Mouse (Mus musculus): Measurements from ENCODE around the gene Edil3. TPM values are rescaled to one million over a fixed set of nuclear protein-coding genes. Genes with fewer than 3 reads are reported as not detected.

Gene Edil3
- total and polyA plus RNA-seq, 3 experiments = 0.10 to 0.30 (median 0.16) TPM

DNA sequence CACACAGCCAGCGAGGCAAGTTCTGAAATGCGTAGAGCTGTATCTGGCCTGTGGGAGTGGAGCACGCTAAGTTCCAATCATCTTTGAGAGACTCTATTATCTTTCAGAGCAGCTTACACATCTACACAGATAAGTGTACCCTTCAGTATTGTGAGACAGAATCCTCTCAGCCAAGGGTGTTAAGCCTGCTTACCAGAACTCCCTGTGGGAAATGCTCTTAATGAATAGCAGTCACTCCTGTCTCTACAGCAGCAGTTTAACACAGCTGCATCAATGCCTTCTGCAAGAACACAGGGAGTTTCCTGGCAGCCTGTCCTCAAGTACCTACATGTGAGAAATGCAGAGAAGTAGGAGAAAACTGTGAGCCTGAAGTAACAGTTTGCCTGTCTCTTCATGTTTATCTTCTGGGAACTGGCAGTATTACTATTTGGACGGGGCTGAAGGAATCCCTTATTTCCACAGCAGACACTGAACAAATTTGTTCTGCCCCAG, 324.8 kb downstream of the Edil3 start:
- H3K9ac ChIP-seq (ENCODE audit: low read depth, low read length) = no peak overlapping the region
- no peak for DNase-seq
- no peaks in the 10 kb centered on the region for H3K27me3 ChIP-seq (ENCODE audit: control insufficient read depth, insufficient read depth, low read length)
- intact Hi-C loops (cut with DNase I) = no loop called here
- no peaks in the 10 kb centered on the region for H3K4me1 ChIP-seq (ENCODE audit: control insufficient read depth, insufficient read depth, low read length)
- no peak overlapping the region for H3K27ac ChIP-seq
- H3K36me3 ChIP-seq (ENCODE audit: control insufficient read depth, insufficient read depth, low read length) = no peaks in the 10 kb centered on the region
- no peak overlapping the region for H3K4me3 ChIP-seq
- WGBS = 54% methylated on average over 4 of the region's 4 CpGs
- no peaks in the 10 kb centered on the region for H3K79me2 ChIP-seq (replicated peaks; ENCODE audit: control insufficient read depth, insufficient read depth, low read length)
- TF ChIP-seq EP300 (IDR thresholded peaks at IDR 0.05; ENCODE audit: insufficient read depth, low read depth, low read length) (no peak), CTCF (IDR thresholded peaks at IDR 0.05) (no peak), POLR2A (IDR thresholded peaks at IDR 0.05; ENCODE audit: insufficient read depth, low read depth, low read length) (no peak)

- Histone ChIP-seq H3K27ac (no peak overlapping the region), H3K79me2 (replicated peaks; ENCODE audit: control insufficient read depth, insufficient read depth, low read length) (no peaks in the 10 kb centered on the region), H3K4me3 (no peak overlapping the region), H3K27me3 (ENCODE audit: control insufficient read depth, insufficient read depth, low read length) (no peaks in the 10 kb centered on the region), H3K9ac (ENCODE audit: low read depth, low read length) (no peak overlapping the region), H3K4me1 (ENCODE audit: control insufficient read depth, insufficient read depth, low read length) (no peaks in the 10 kb centered on the region), H3K36me3 (ENCODE audit: control insufficient read depth, insufficient read depth, low read length) (no peaks in the 10 kb centered on the region)
- no peak for TF ChIP-seq POLR2A (IDR thresholded peaks at IDR 0.05; ENCODE audit: insufficient read depth, low read depth, low read length)
- no peak for TF ChIP-seq CTCF (IDR thresholded peaks at IDR 0.05)
- no peak for TF ChIP-seq EP300 (IDR thresholded peaks at IDR 0.05; ENCODE audit: insufficient read depth, low read depth, low read length)
- DNase-seq = no peak
- 72% methylated on average over 3 of the region's 3 CpGs for WGBS
- intact Hi-C loops (cut with DNase I) = no loop called here
Observed at GRCm38 (mm10) chr13:89151878-89152277, 330.6 kb downstream of the Edil3 start.

DNA sequence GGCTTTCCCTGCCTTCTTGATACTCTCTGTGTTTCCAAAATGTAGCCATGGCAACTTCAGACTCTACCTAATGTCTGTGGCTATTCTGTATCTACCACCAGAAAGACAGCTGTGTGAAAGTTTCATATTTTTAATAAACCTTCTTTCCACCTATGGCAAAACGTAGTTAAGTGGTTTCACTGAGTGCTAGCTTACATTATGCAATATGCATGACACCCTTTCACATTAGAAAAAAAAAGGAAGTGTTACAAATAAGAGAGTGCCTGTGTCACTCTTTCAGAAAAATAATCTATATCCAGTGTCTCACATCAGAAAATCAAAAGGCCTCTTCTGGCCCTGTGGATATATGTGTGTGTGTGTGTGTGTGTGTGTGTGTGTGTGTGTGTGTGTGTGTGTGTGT, 346.7 kb downstream of the Edil3 start:
- TF ChIP-seq POLR2A (IDR thresholded peaks at IDR 0.05; ENCODE audit: insufficient read depth, low read depth, low read length) (no peak), CTCF (IDR thresholded peaks at IDR 0.05) (no peak), EP300 (IDR thresholded peaks at IDR 0.05; ENCODE audit: insufficient read depth, low read depth, low read length) (no peak)

DNA sequence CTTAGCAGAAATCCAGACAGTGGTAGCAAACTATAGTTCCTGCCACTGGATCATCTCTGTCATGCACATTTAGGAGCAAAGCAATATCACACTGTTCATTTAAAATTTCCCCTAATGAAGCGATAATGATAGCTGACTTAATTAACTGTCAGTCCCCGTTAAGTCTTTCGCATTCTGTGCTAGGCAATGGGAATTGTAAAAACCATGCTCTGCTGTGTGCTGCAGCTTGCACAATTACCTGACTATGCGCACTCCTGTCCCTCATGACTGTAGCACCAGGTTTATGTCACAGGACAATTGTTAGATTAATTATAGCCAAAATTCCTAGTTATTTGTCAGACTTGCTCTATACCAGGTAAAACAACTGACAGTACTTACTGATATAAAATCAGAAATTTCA, 348.8 kb downstream of the Edil3 start:
- Histone ChIP-seq H3K36me3 (ENCODE audit: control insufficient read depth, insufficient read depth, low read length) (no peaks in the 10 kb centered on the region), H3K9ac (ENCODE audit: low read depth, low read length) (no peak overlapping the region)
- DNase-seq = no peak

More for the DNA sequence above, 346.7 kb downstream of the Edil3 start:
- DNase-seq = no peak
- Histone ChIP-seq H3K4me1 (ENCODE audit: control insufficient read depth, insufficient read depth, low read length) (no peaks in the 10 kb centered on the region; the same call in 1 of the 2 replicates), H3K9ac (ENCODE audit: low read depth, low read length) (no peak overlapping the region), H3K27me3 (ENCODE audit: control insufficient read depth, insufficient read depth, low read length) (no peaks in the 10 kb centered on the region), H3K4me3 (no peak overlapping the region), H3K36me3 (ENCODE audit: control insufficient read depth, insufficient read depth, low read length) (no peaks in the 10 kb centered on the region), H3K79me2 (replicated peaks; ENCODE audit: control insufficient read depth, insufficient read depth, low read length) (no peaks in the 10 kb centered on the region), H3K27ac (no peak overlapping the region)
- 63% methylated on average over 1 of the region's 1 CpGs for WGBS
- intact Hi-C loops (cut with DNase I) = no loop called here

DNA sequence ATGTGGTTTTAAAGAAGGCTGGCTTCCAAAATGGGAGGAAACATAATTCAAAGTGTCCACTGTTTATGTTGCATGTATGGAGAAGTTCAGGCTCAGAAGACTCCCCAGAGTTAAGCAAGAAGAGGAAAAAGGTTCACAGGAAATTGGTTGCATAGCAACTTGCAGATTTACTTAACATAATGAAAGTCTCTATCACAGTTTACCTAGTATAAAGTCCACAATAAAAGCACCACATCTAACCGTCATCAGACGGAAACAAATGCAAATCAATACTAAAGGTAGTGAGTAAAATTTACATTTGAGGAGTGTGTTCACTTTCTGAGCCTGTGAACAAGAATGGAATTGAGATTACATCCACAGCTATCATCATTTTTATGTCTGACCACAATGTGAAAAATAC, 353.9 kb downstream of the Edil3 start:
- no peak for DNase-seq
- WGBS = 77% methylated on average over 2 of the region's 2 CpGs
- H3K4me1 ChIP-seq (ENCODE audit: control insufficient read depth, insufficient read depth, low read length) = no peaks in the 10 kb centered on the region
- no peak overlapping the region for H3K9ac ChIP-seq (ENCODE audit: low read depth, low read length)
- H3K36me3 ChIP-seq (ENCODE audit: control insufficient read depth, insufficient read depth, low read length) = no peaks in the 10 kb centered on the region
- H3K27me3 ChIP-seq (ENCODE audit: control insufficient read depth, insufficient read depth, low read length) = no peaks in the 10 kb centered on the region
- H3K79me2 ChIP-seq (replicated peaks; ENCODE audit: control insufficient read depth, insufficient read depth, low read length) = no peaks in the 10 kb centered on the region
- no peak overlapping the region for H3K4me3 ChIP-seq
- intact Hi-C loops (cut with DNase I) = no loop called here
- TF ChIP-seq CTCF (IDR thresholded peaks at IDR 0.05) (no peak), POLR2A (IDR thresholded peaks at IDR 0.05; ENCODE audit: insufficient read depth, low read depth, low read length) (no peak), EP300 (IDR thresholded peaks at IDR 0.05; ENCODE audit: insufficient read depth, low read depth, low read length) (no peak)
- H3K27ac ChIP-seq = no peak overlapping the region

More for the DNA sequence above, 348.8 kb downstream of the Edil3 start:
- Histone ChIP-seq H3K27me3 (ENCODE audit: control insufficient read depth, insufficient read depth, low read length) (no peaks in the 10 kb centered on the region), H3K27ac (no peak overlapping the region), H3K4me1 (ENCODE audit: control insufficient read depth, insufficient read depth, low read length) (no peaks in the 10 kb centered on the region; the same call in 1 of the 2 replicates), H3K4me3 (no peak overlapping the region), H3K79me2 (replicated peaks; ENCODE audit: control insufficient read depth, insufficient read depth, low read length) (no peaks in the 10 kb centered on the region)
- no peak for TF ChIP-seq CTCF (IDR thresholded peaks at IDR 0.05)
- no peak for TF ChIP-seq POLR2A (IDR thresholded peaks at IDR 0.05; ENCODE audit: insufficient read depth, low read depth, low read length)
- TF ChIP-seq EP300 (IDR thresholded peaks at IDR 0.05; ENCODE audit: insufficient read depth, low read depth, low read length) = no peak
- intact Hi-C loops (cut with DNase I) = no loop called here
- 95% methylated on average over 4 of the region's 4 CpGs for WGBS

DNA sequence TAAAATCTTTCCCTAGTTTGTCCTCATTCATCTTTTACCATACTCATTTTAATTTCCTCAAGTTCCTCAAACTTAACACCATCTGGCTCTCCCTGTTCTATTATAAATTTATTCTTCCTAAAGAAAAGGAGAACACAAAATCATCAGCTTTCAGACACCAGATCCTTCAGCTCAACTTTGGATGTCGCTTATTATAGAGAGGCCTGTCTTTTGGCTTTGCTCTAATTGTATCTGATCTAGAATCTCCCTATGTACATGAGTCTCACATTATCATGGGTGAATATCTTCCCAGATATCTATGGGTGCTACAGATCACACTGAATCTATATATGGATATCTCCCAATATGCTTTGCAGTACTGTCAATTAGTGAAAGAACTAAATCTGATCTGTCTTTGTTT, 367.8 kb downstream of the Edil3 start:
- intact Hi-C loops (cut with DNase I) = no loop called here
- H3K27ac ChIP-seq = no peak overlapping the region
- no peaks in the 10 kb centered on the region for H3K4me1 ChIP-seq (ENCODE audit: control insufficient read depth, insufficient read depth, low read length)
- no peak for DNase-seq
- no peak overlapping the region for H3K9ac ChIP-seq (ENCODE audit: low read depth, low read length)
- H3K79me2 ChIP-seq (replicated peaks; ENCODE audit: control insufficient read depth, insufficient read depth, low read length) = no peaks in the 10 kb centered on the region
- no peak overlapping the region for H3K4me3 ChIP-seq
- 86% methylated on average over 1 of the region's 1 CpGs for WGBS
- no peaks in the 10 kb centered on the region for H3K27me3 ChIP-seq (ENCODE audit: control insufficient read depth, insufficient read depth, low read length)
- H3K36me3 ChIP-seq (ENCODE audit: control insufficient read depth, insufficient read depth, low read length) = no peaks in the 10 kb centered on the region
- TF ChIP-seq EP300 (IDR thresholded peaks at IDR 0.05; ENCODE audit: insufficient read depth, low read depth, low read length) = no peak
- no peak for TF ChIP-seq CTCF (IDR thresholded peaks at IDR 0.05)
- TF ChIP-seq POLR2A (IDR thresholded peaks at IDR 0.05; ENCODE audit: insufficient read depth, low read depth, low read length) = no peak

All from heart, adult 2 months (tissue).